In the genomic region with DNA sequence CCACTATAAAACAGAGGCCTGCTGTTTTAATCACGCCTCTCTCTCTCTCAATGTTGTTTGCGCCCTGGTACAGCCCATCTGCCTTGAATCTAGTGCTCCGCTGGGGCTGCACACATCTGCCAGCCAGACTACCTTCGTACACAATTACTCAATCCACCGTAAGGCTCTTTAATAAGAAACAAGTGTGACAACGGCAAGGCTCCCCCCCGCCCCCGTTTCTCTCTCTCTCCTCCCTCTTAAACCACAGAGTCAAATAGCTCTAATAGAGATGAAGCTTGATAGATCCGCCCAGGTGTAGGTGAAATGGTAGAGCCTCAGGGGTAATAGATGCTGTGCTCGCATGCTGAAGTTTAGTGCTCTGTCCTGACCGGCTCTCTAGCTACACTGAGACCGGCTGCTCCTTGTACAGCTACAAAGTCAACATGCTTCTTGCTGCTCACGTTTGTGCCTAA, we compare ENCODE assay signal across 9 mouse cellular contexts. TPM values are rescaled to one million over a fixed set of nuclear protein-coding genes. Genes with fewer than 3 reads are reported as not detected.
DNase-seq lines count a peak whose midpoint lies in the region; ATAC-seq and TF ChIP-seq lines count a peak whose summit lies in the region.
"Had no signal": no experiment of that assay in that cellular context is flagged by ENCODE, and none has a peak within 500 bp of the region (broad histone marks: within the 10 kb centered on the region; RNA-seq: fewer than 3 reads in every experiment).

A gene (plus strand): TSS at position 174 of the 452 bp plus-strand sequence.

- no peaks in the 10 kb centered on the region for H3K9me3 ChIP-seq in forebrain, embryonic 13.5 days (replicated peaks)
- no peaks in the 10 kb centered on the region for H3K9me3 ChIP-seq in limb, embryonic 13.5 days
- H3K9me3 ChIP-seq: liver, embryonic 15.5 days had no signal

- H3K9ac ChIP-seq in forebrain, embryonic 13.5 days: no peak within 1 kb of the TSS
- peak within 1 kb of the TSS; percentile 66 for H3K9ac ChIP-seq in limb, embryonic 13.5 days
- H3K9ac ChIP-seq: liver, embryonic 15.5 days had no signal

- H3K27ac ChIP-seq in forebrain, embryonic 13.5 days: no peak within 1 kb of the TSS
- H3K27ac ChIP-seq in limb, embryonic 13.5 days: peak within 1 kb of the TSS; percentile 85
- H3K27ac ChIP-seq: liver, embryonic 15.5 days had no signal

- ATAC-seq in forebrain, embryonic 13.5 days: peak; percentile 68
- ATAC-seq in limb, embryonic 13.5 days (ENCODE audit: low FRiP score, low read depth): peak; percentile 92
- no peak for ATAC-seq in granulocyte monocyte progenitor cell, adult 5-6 weeks (replicated peaks; ENCODE audit: poor library complexity, severe bottlenecking)

- H3K27me3 ChIP-seq in C2C12 (ENCODE audit: control insufficient read depth, insufficient read depth, insufficient read length): no peaks in the 10 kb centered on the region
- H3K27me3 ChIP-seq in forebrain, embryonic 13.5 days: no peaks in the 10 kb centered on the region
- no peaks in the 10 kb centered on the region for H3K27me3 ChIP-seq in limb, embryonic 13.5 days
- H3K27me3 ChIP-seq: liver, embryonic 15.5 days had no signal

- H3K4me2 ChIP-seq in forebrain, embryonic 13.5 days: peak within 1 kb of the TSS; percentile 18; the same call in 1 of the 2 replicates
- peak within 1 kb of the TSS; percentile 67 for H3K4me2 ChIP-seq in limb, embryonic 13.5 days (replicated peaks)
- H3K4me2 ChIP-seq: liver, embryonic 15.5 days had no signal

- DNase-seq in gastrocnemius, postnatal 4 days (ENCODE audit: low spot score in 2 of 2): no peak
- no peak for DNase-seq in gastrocnemius, postnatal 25 days
- DNase-seq in gastrocnemius, postnatal 10 days: no peak
- no peak for DNase-seq in right cerebral cortex, postnatal 10 days (ENCODE audit: low spot score in 2 of 2)

- no peaks in the 10 kb centered on the region for H3K79me3 ChIP-seq in C2C12 (ENCODE audit: low read depth)

- peaks cover 5% of the 10 kb centered on the region; the same call in 1 of the 2 replicates for H3K4me1 ChIP-seq in forebrain, embryonic 13.5 days
- peaks cover 17% of the 10 kb centered on the region; the same call in 1 of the 2 replicates for H3K4me1 ChIP-seq in limb, embryonic 13.5 days
- H3K4me1 ChIP-seq: liver, embryonic 15.5 days had no signal

- no peak within 1 kb of the TSS for H3ac ChIP-seq in C2C12 (ENCODE audit: control insufficient read depth, insufficient read length, low read depth)

- no peak within 1 kb of the TSS for H3K4me3 ChIP-seq in C2C12 (ENCODE audit: insufficient read depth, poor library complexity, severe bottlenecking)
- H3K4me3 ChIP-seq in forebrain, embryonic 13.5 days: no peak within 1 kb of the TSS
- peak within 1 kb of the TSS; percentile 49 for H3K4me3 ChIP-seq in limb, embryonic 13.5 days
- H3K4me3 ChIP-seq: liver, embryonic 15.5 days had no signal

- no peaks in the 10 kb centered on the region for H3K36me3 ChIP-seq in C2C12 (ENCODE audit: control insufficient read depth, insufficient read depth)
- no peaks in the 10 kb centered on the region for H3K36me3 ChIP-seq in forebrain, embryonic 13.5 days (ENCODE audit: poor library complexity, severe bottlenecking)
- H3K36me3 ChIP-seq in limb, embryonic 13.5 days: no peaks in the 10 kb centered on the region
- H3K36me3 ChIP-seq: liver, embryonic 15.5 days had no signal

- WGBS in forebrain, embryonic 13.5 days: 47% methylated on average over 13 of the region's 13 CpGs
- WGBS in limb, embryonic 13.5 days: 6% methylated on average over 13 of the region's 13 CpGs

- TF ChIP-seq CTCF in C2C12 (IDR thresholded peaks at IDR 0.05; ENCODE audit: control insufficient read depth, insufficient read depth, insufficient read length): no peak

- no peaks in the 10 kb centered on the region for H3K79me2 ChIP-seq in C2C12 (ENCODE audit: control insufficient read depth, insufficient read depth)

TF ChIP-seq in C2C12, 6 proteins besides CTCF, POLR2A, EP300 and RAD21:
- TF ChIP-seq MAX (IDR thresholded peaks at IDR 0.05) (no peak), USF1 (IDR thresholded peaks at IDR 0.05; ENCODE audit: low read depth) (no peak), MYOG (IDR thresholded peaks at IDR 0.05; ENCODE audit: control insufficient read depth, extremely low read depth, insufficient read length) (no peak), CEBPB (IDR thresholded peaks at IDR 0.05; ENCODE audit: low read depth) (no peak), MYOD1 (IDR thresholded peaks at IDR 0.05; ENCODE audit: control insufficient read depth, insufficient read length, low read depth) (no peak), FOSL1 (IDR thresholded peaks at IDR 0.05; ENCODE audit: insufficient read depth, low read length, poor library complexity, severe bottlenecking) (no peak)

RNA-seq across cellular contexts. Expression of the gene that starts here (rescaled TPM):
- total RNA-seq in gastrocnemius, postnatal 4 days (2021): 10 to 100 TPM; 19.7 to 20.3 TPM
- total RNA-seq in gastrocnemius, postnatal 25 days (2021): 1 to 10 TPM; 1.5 to 1.8 TPM
- polyA plus RNA-seq in C2C12 (2012; fragmentation: generic; extraction: Trizol): 11.1 TPM
- polyA plus RNA-seq in forebrain, embryonic 13.5 days (2015; fragmentation: Nextera tagmentation; extraction: Ambion mirVana): 13.2 and 14.1 TPM in 2 replicates
- 55.4 and 60.3 TPM in 2 replicates for polyA plus RNA-seq in limb, embryonic 13.5 days (2015; fragmentation: Nextera tagmentation; extraction: Ambion mirVana)
- not detected in 2 replicates for total RNA-seq in granulocyte monocyte progenitor cell, adult 5-6 weeks (2014; fragmentation: Nextera tagmentation)
- total RNA-seq in granulocyte monocyte progenitor cell, adult 5-6 weeks (2017): not detected in 2 replicates
- total RNA-seq in gastrocnemius, postnatal 10 days (2021): 10 to 100 TPM in 1 of 2 experiments, 1 to 10 TPM in 1; 8.0 to 13.8 TPM
